Mouse (Mus musculus): ENCODE data around the gene Cux1.
"Not testable (repeated sequence)": the region's sequence is repeated elsewhere in the genome, so short reads cannot be mapped to it uniquely, and the experiment has no call there.

Cux1 gene

GRCm38 (mm10) chr5:136474086-136474485 lies 93.2 kb downstream of the Cux1 start:
- no peak for DNase-seq (ENCODE audit: low spot score in 2 of 2)

GRCm38 (mm10) chr5:136473337-136473736 lies 94.0 kb downstream of the Cux1 start:
- no peak for DNase-seq (ENCODE audit: low spot score in 2 of 2)

- DNase-seq (ENCODE audit: low spot score in 2 of 2) = no peak
These were observed 94.4 kb downstream of the Cux1 start for GRCm38 (mm10) chr5:136472846-136473245.

- not testable (repeated sequence) for DNase-seq (ENCODE audit: low spot score in 2 of 2)
These were observed 96.1 kb downstream of the Cux1 start for GRCm38 (mm10) chr5:136470985-136471735.

GRCm38 (mm10) chr5:136469301-136469700 lies 98.0 kb downstream of the Cux1 start:
- no peak for DNase-seq (ENCODE audit: low spot score in 2 of 2)

- DNase-seq (ENCODE audit: low spot score in 2 of 2) = peak in 1 of 2 experiments; percentile 45
These were observed 99.8 kb downstream of the Cux1 start for GRCm38 (mm10) chr5:136467360-136467999.

- no peak for DNase-seq (ENCODE audit: low spot score in 2 of 2)
These were observed 101.4 kb downstream of the Cux1 start for GRCm38 (mm10) chr5:136465770-136466406.

GRCm38 (mm10) chr5:136465366-136465765 lies 101.9 kb downstream of the Cux1 start:
- DNase-seq (ENCODE audit: low spot score in 2 of 2) = no peak

- no peak for DNase-seq (ENCODE audit: low spot score in 2 of 2)
These were observed 102.4 kb downstream of the Cux1 start for GRCm38 (mm10) chr5:136464849-136465248.

- peak in 1 of 2 experiments; percentile 29 for DNase-seq (ENCODE audit: low spot score in 2 of 2)
These were observed 103.2 kb downstream of the Cux1 start for GRCm38 (mm10) chr5:136464128-136464527.

GRCm38 (mm10) chr5:136462613-136463012 lies 104.7 kb downstream of the Cux1 start:
- DNase-seq (ENCODE audit: low spot score in 2 of 2) = peak; percentile 65 to 68

- DNase-seq (ENCODE audit: low spot score in 2 of 2) = no peak
These were observed 107.4 kb downstream of the Cux1 start for GRCm38 (mm10) chr5:136459901-136460300.

- no peak for DNase-seq (ENCODE audit: low spot score in 2 of 2)
These were observed 108.3 kb downstream of the Cux1 start for GRCm38 (mm10) chr5:136458893-136459499.

- no peak for DNase-seq (ENCODE audit: low spot score in 2 of 2)
These were observed 109.0 kb downstream of the Cux1 start for GRCm38 (mm10) chr5:136458102-136458863.

GRCm38 (mm10) chr5:136456395-136456794 lies 110.9 kb downstream of the Cux1 start:
- no peak for DNase-seq (ENCODE audit: low spot score in 2 of 2)

- DNase-seq (ENCODE audit: low spot score in 2 of 2) = no peak
These were observed 114.6 kb downstream of the Cux1 start for GRCm38 (mm10) chr5:136452681-136453080.

GRCm38 (mm10) chr5:136449801-136450200 lies 117.5 kb downstream of the Cux1 start:
- DNase-seq (ENCODE audit: low spot score in 2 of 2) = no peak

- DNase-seq (ENCODE audit: low spot score in 2 of 2) = no peak
These were observed 121.3 kb downstream of the Cux1 start for GRCm38 (mm10) chr5:136445967-136446366.

- DNase-seq (ENCODE audit: low spot score in 2 of 2) = no peak
These were observed 124.8 kb downstream of the Cux1 start for GRCm38 (mm10) chr5:136442238-136443187.

GRCm38 (mm10) chr5:136429647-136430046 lies 137.6 kb downstream of the Cux1 start:
- no peak for DNase-seq (ENCODE audit: low spot score in 2 of 2)
